Comparison of ENCODE assay signal across 7 mouse cellular contexts in the genomic region with DNA sequence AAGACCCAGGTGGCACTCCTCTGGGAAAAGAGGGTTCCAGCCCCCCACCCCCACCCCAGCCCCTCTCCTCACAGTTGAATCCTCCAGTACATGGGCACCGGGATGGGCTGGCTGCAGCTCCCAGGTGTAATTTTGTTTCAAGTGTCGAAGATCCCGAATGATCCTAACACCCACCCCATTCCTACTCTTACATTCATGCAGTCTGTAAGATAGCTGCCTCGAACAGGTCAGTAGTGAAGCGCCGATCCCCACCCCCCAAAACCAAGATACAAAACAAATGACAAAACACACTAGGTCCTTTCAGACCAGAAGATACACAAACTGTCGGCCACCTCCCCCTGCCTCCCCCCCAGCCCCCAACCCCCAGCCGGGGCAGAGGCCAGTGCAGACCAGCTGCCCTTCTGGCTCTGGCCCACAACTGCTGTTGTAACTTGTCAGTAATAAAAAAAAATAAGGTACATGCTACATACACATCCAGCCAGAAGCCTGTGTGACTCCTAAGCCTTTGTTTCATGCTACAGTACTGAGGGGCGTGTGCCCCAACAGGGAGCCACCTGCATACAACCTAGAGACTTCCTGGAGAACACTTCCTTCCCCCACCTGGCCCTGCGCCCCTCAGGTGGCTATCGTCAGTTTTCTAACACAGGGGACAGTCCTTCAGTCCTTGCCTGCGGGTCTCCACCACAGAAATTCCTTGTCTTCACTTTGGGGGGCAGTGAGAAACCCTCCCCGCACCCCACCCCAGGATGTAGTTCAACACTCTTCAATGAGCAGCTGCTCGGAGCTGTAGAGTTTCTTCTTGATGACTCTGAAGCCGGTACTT. TPM values are rescaled to one million over a fixed set of nuclear protein-coding genes. Genes with fewer than 3 reads are reported as not detected.
DNase-seq lines count a peak whose midpoint lies in the region; ATAC-seq and TF ChIP-seq lines count a peak whose summit lies in the region.

No protein-coding gene starts in this region.

- ATAC-seq in embryonic facial prominence, embryonic 14.5 days (ENCODE audit: low read depth) = no peak
- ATAC-seq in intestine, embryonic 14.5 days (replicated peaks; ENCODE audit: low FRiP score, low TSS enrichment, low read depth) = no peak
- ATAC-seq in neural tube, embryonic 11.5 days (ENCODE audit: insufficient read depth, low FRiP score, low TSS enrichment) = no peak

- peak overlapping the region; percentile 87 for H3K4me2 ChIP-seq in embryonic facial prominence, embryonic 14.5 days (ENCODE audit: low read depth, low read length)
- peak overlapping the region; percentile 95 for H3K4me2 ChIP-seq in intestine, embryonic 14.5 days (ENCODE audit: low read length)
- peak overlapping the region; percentile 96 for H3K4me2 ChIP-seq in neural tube, embryonic 11.5 days (ENCODE audit: low read depth)

- intact Hi-C loops in left cerebral cortex, adult 2 months (cut with DNase I) = loop anchor here (1.0 kb wide), 1 partner anchor 54 kb away; no protein-coding TSS in a partner anchor
- intact Hi-C loops in left cerebral cortex, postnatal 10 days (cut with DNase I) = no loop called here

- WGBS in embryonic facial prominence, embryonic 14.5 days = 27% methylated on average over 15 of the region's 15 CpGs
- WGBS in intestine, embryonic 14.5 days = 39% methylated on average over 15 of the region's 15 CpGs
- 42% methylated on average over 15 of the region's 15 CpGs for WGBS in neural tube, embryonic 11.5 days

- no peak for TF ChIP-seq CTCF in left cerebral cortex, adult 2 months (IDR thresholded peaks at IDR 0.05)

- peaks cover 13% of the 10 kb centered on the region; the same call in 1 of the 2 replicates for H3K36me3 ChIP-seq in embryonic facial prominence, embryonic 14.5 days (ENCODE audit: control insufficient read depth, insufficient read depth, low read length)
- H3K36me3 ChIP-seq in intestine, embryonic 14.5 days (ENCODE audit: control insufficient read depth, insufficient read depth, low read length) = 0 out of 2 replicates have a peak, but pooled peaks cover 5% of the 10 kb centered on the region
- no peaks in the 10 kb centered on the region for H3K36me3 ChIP-seq in neural tube, embryonic 11.5 days (ENCODE audit: control insufficient read depth, insufficient read depth, low read length)

- no peaks in the 10 kb centered on the region for H3K9me3 ChIP-seq in embryonic facial prominence, embryonic 14.5 days (ENCODE audit: control insufficient read depth, low read length)
- H3K9me3 ChIP-seq in intestine, embryonic 14.5 days (ENCODE audit: control insufficient read depth, low read length) = no peaks in the 10 kb centered on the region
- no peaks in the 10 kb centered on the region for H3K9me3 ChIP-seq in neural tube, embryonic 11.5 days (ENCODE audit: control insufficient read depth, low read length)

- peak overlapping the region; percentile 90 for H3K9ac ChIP-seq in embryonic facial prominence, embryonic 14.5 days (ENCODE audit: low read depth, low read length)
- peak overlapping the region; percentile 89 for H3K9ac ChIP-seq in intestine, embryonic 14.5 days (ENCODE audit: low read length)
- peak overlapping the region; percentile 90 for H3K9ac ChIP-seq in neural tube, embryonic 11.5 days (ENCODE audit: low read length)

- H3K4me1 ChIP-seq in embryonic facial prominence, embryonic 14.5 days (ENCODE audit: control insufficient read depth, insufficient read depth, low read length) = peaks cover 13% of the 10 kb centered on the region; the same call in 1 of the 2 replicates
- H3K4me1 ChIP-seq in intestine, embryonic 14.5 days (replicated peaks; ENCODE audit: control insufficient read depth, insufficient read depth, low read length) = peaks cover 32% of the 10 kb centered on the region
- peaks cover 25% of the 10 kb centered on the region for H3K4me1 ChIP-seq in neural tube, embryonic 11.5 days (ENCODE audit: control insufficient read depth, insufficient read depth, low read length)

- H3K4me3 ChIP-seq in left cerebral cortex, adult 2 months = peak overlapping the region; percentile 99
- H3K4me3 ChIP-seq in embryonic facial prominence, embryonic 14.5 days (ENCODE audit: low read depth, low read length) = peak overlapping the region; percentile 77
- H3K4me3 ChIP-seq in intestine, embryonic 14.5 days (ENCODE audit: low read depth, low read length) = peak overlapping the region; percentile 96
- peak overlapping the region; percentile 86 for H3K4me3 ChIP-seq in neural tube, embryonic 11.5 days (ENCODE audit: low read depth, low read length)

- DNase-seq in left cerebral cortex, adult 2 months (ENCODE audit: extremely low spot score in 1 of 2, low spot score in 2 of 2) = no peak
- DNase-seq in left cerebral cortex, postnatal 10 days (ENCODE audit: extremely low spot score in 1 of 2, low spot score in 2 of 2) = no peak
- no peak for DNase-seq in embryonic facial prominence, embryonic 14.5 days (ENCODE audit: low spot score)
- DNase-seq in intestine, embryonic 14.5 days (ENCODE audit: low spot score) = no peak
- no peak for DNase-seq in neural tube, embryonic 11.5 days (ENCODE audit: low spot score)
- DNase-seq in embryo, embryonic 10 days (ENCODE audit: low spot score) = no peak
- DNase-seq in retina, postnatal 1 day = no peak

- H3K27ac ChIP-seq in left cerebral cortex, adult 2 months = peak overlapping the region; percentile 99
- H3K27ac ChIP-seq in embryonic facial prominence, embryonic 14.5 days (replicated peaks; ENCODE audit: low read depth, low read length) = peak overlapping the region; percentile 92
- 0 out of 2 replicates have a peak overlapping the region, but pooled peaks have one; percentile 89 for H3K27ac ChIP-seq in intestine, embryonic 14.5 days (ENCODE audit: low read depth)
- H3K27ac ChIP-seq in neural tube, embryonic 11.5 days (ENCODE audit: low read depth, low read length) = no peak overlapping the region

- no peaks in the 10 kb centered on the region for H3K27me3 ChIP-seq in embryonic facial prominence, embryonic 14.5 days (replicated peaks; ENCODE audit: control insufficient read depth, insufficient read depth, low read length)
- H3K27me3 ChIP-seq in intestine, embryonic 14.5 days (replicated peaks; ENCODE audit: control insufficient read depth, insufficient read depth, low read length) = no peaks in the 10 kb centered on the region
- H3K27me3 ChIP-seq in neural tube, embryonic 11.5 days (ENCODE audit: control insufficient read depth, insufficient read depth, low read length) = no peaks in the 10 kb centered on the region

RNA-seq across cellular contexts. Expression of gene Ddit4, which starts 1.6 kb away (rescaled TPM):
- 10 to 100 TPM; 46.9 to 71.1 TPM for total RNA-seq in left cerebral cortex, adult 2 months (2021)
- total RNA-seq in left cerebral cortex, postnatal 10 days (2021) = 10 to 100 TPM; 52.2 to 67.8 TPM
- 8.7 and 9.2 TPM in 2 replicates for polyA plus RNA-seq in embryonic facial prominence, embryonic 14.5 days (2014; fragmentation: Nextera tagmentation; extraction: Ambion mirVana)
- 2.0 and 3.0 TPM in 2 replicates for polyA plus RNA-seq in intestine, embryonic 14.5 days (2014; fragmentation: Nextera tagmentation; extraction: Ambion mirVana)
- 5.2 and 7.0 TPM in 2 replicates for polyA plus RNA-seq in neural tube, embryonic 11.5 days (2014; fragmentation: Nextera tagmentation; extraction: Ambion mirVana)

RNA-seq across cellular contexts. Expression of gene Ascc1, which starts 52.6 kb away (rescaled TPM):
- 10 to 100 TPM; 13.2 to 15.1 TPM for total RNA-seq in left cerebral cortex, adult 2 months (2021)
- total RNA-seq in left cerebral cortex, postnatal 10 days (2021) = 10 to 100 TPM; 18.4 to 22.2 TPM
- polyA plus RNA-seq in embryonic facial prominence, embryonic 14.5 days (2014; fragmentation: Nextera tagmentation; extraction: Ambion mirVana) = 36.5 and 37.8 TPM in 2 replicates
- polyA plus RNA-seq in intestine, embryonic 14.5 days (2014; fragmentation: Nextera tagmentation; extraction: Ambion mirVana) = 48.2 and 48.7 TPM in 2 replicates
- 34.9 and 35.4 TPM in 2 replicates for polyA plus RNA-seq in neural tube, embryonic 11.5 days (2014; fragmentation: Nextera tagmentation; extraction: Ambion mirVana)

RNA-seq across cellular contexts. Expression of gene Anapc16, which starts 52.9 kb away (rescaled TPM):
- total RNA-seq in left cerebral cortex, adult 2 months (2021) = 10 to 100 TPM; 61.5 to 68.6 TPM
- 10 to 100 TPM; 61.8 to 68.6 TPM for total RNA-seq in left cerebral cortex, postnatal 10 days (2021)
- 96.2 and 101 TPM in 2 replicates for polyA plus RNA-seq in embryonic facial prominence, embryonic 14.5 days (2014; fragmentation: Nextera tagmentation; extraction: Ambion mirVana)
- polyA plus RNA-seq in intestine, embryonic 14.5 days (2014; fragmentation: Nextera tagmentation; extraction: Ambion mirVana) = 107 and 117 TPM in 2 replicates
- 89.1 and 90.4 TPM in 2 replicates for polyA plus RNA-seq in neural tube, embryonic 11.5 days (2014; fragmentation: Nextera tagmentation; extraction: Ambion mirVana)
